Mouse (Mus musculus): ENCODE measurements around the gene Krt80. TPM values are rescaled to one million over a fixed set of nuclear protein-coding genes. Genes with fewer than 3 reads are reported as not detected.

Krt80 gene
- polyA plus RNA-seq (2011; ENCODE audit: insufficient read depth, insufficient read length, low read depth, missing spikeins), result 1.1 and 1.6 TPM in 2 replicates

DNA sequence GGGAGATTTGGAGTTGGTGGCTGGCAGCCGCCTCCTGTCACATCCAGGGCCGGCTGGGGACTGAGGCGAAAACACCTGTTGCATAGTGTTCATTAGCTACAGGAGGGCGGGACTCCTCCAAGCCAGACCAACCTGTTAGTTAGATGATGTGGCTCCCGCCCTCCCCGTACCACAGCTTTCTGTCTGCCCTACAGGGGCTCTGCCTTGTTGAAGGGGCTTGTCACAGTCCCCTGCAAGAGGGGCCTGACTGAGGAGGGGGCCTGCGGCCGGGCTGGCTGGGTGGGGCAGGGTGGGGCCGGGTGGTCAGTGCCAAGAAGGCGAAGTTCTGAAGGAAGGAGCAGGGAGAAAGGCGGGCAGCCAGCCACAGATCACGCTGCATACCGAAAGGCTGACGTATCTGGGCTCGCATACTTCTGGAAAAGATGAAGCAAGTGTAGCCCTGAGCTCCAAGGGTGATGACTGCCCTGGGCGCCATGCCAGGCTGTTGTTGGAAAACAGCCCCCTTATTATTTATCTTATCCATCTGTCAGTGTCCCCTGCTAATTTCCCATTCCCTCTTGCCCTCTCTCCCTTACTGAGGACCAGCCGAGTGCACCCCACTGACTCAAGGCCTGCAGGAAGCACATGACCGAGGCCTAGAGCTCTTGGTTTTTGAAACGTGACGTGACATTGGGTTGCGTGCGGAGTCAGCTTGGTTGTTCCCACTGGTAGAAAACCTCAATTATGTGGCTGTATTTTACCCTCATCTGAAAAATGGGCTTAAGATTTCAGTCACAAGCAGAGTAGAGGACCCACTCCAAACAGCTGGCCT, at the start of gene Krt80:
Gene Krt80 (minus strand): TSS at position 62 of the 811 bp plus-strand sequence.
- Histone ChIP-seq H3K36me3 (ENCODE audit: control insufficient read depth, insufficient read depth, low read length, poor library complexity, severe bottlenecking) (no peaks in the 10 kb centered on the region), H3K27ac (ENCODE audit: insufficient read depth, low read length) (no peak within 1 kb of the TSS), H3K27me3 (ENCODE audit: control insufficient read depth, insufficient read depth, low read length, poor library complexity, severe bottlenecking) (no peaks in the 10 kb centered on the region), H3K4me3 (ENCODE audit: low read depth, low read length) (no peak within 1 kb of the TSS), H3K4me1 (ENCODE audit: control insufficient read depth, insufficient read depth, low read length) (no peaks in the 10 kb centered on the region), H3K9me3 (replicated peaks; ENCODE audit: control insufficient read depth, insufficient read depth, low read length, poor library complexity, severe bottlenecking) (no peaks in the 10 kb centered on the region), H3K9ac (ENCODE audit: low read depth, poor library complexity, severe bottlenecking) (no peak within 1 kb of the TSS)
- TF ChIP-seq CTCF (IDR thresholded peaks at IDR 0.05; ENCODE audit: low read depth, low read length) (no peak), EP300 (IDR thresholded peaks at IDR 0.05; ENCODE audit: insufficient read depth, low read depth, low read length) (no peak), POLR2A (IDR thresholded peaks at IDR 0.05; ENCODE audit: insufficient read depth, low read length) (no peak)

DNA sequence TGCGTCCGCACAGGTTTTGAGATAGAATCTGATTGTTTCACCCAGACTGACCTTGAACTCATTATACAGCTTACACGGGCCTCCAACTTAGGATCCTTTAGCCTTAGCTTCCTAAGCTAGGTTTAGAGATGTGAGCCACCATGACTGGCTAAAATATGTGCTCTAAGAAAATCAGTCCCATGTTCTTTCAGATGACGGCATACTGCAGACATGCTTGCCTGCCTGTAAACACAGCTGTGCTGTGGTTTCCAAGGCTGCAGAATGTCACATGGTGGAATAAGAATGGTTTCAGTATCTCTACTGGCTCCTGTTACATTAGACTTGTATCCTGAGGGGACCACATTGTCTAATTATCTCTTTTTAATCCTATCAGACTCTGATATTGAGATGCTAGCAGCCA, 49.0 kb upstream of the Krt80 start:
- Histone ChIP-seq H3K4me1 (ENCODE audit: control insufficient read depth, insufficient read depth, low read length) (peaks cover 6% of the 10 kb centered on the region), H3K4me3 (ENCODE audit: low read depth, low read length) (no peak overlapping the region), H3K9ac (ENCODE audit: low read depth, poor library complexity, severe bottlenecking) (no peak overlapping the region), H3K27me3 (ENCODE audit: control insufficient read depth, insufficient read depth, low read length, poor library complexity, severe bottlenecking) (no peaks in the 10 kb centered on the region), H3K27ac (ENCODE audit: insufficient read depth, low read length) (no peak overlapping the region), H3K9me3 (replicated peaks; ENCODE audit: control insufficient read depth, insufficient read depth, low read length, poor library complexity, severe bottlenecking) (no peaks in the 10 kb centered on the region), H3K36me3 (ENCODE audit: control insufficient read depth, insufficient read depth, low read length, poor library complexity, severe bottlenecking) (no peaks in the 10 kb centered on the region)
- TF ChIP-seq POLR2A (IDR thresholded peaks at IDR 0.05; ENCODE audit: insufficient read depth, low read length), result no peak
- no peak for TF ChIP-seq CTCF (IDR thresholded peaks at IDR 0.05; ENCODE audit: low read depth, low read length)
- TF ChIP-seq EP300 (IDR thresholded peaks at IDR 0.05; ENCODE audit: insufficient read depth, low read depth, low read length), result no peak

DNA sequence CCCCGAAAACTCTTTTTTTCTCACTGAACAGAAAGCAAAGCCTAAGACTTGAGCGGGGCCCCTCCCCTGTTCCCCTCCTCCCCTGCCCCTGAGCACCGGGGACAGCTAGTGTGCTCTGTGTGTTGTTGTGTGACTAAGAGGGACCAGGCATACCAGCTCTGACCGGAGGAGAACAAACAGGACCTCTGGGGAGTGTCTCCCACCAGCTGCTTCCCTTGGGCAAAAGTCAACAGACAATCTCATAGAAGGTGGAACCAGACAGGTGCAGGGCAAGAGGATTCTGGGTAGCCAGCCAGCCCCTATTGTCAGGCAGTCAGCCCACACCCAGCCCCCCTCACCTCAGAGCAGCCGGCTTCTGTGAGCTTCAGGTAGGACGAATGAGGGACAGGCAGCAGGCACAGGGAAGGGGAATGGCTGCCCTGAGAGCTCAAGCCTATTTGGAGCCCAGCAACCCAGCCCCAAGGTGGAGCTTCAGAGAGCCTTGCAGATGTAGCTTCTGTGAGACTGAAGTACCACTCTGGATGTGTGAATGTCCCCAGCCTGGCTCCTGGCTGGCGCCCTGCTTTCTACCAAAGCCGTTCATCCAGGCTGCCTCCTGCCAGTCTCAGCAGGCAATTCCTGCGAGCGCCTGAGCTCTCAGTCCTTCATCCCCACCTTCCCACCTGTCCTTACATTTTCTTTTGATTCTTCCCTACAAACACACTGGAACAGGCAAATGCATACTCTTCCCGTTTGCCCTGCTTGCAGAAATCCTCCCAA, 45.0 kb upstream of the Krt80 start:
- no peaks in the 10 kb centered on the region for H3K36me3 ChIP-seq (ENCODE audit: control insufficient read depth, insufficient read depth, low read length, poor library complexity, severe bottlenecking)
- peaks cover 8% of the 10 kb centered on the region for H3K4me1 ChIP-seq (ENCODE audit: control insufficient read depth, insufficient read depth, low read length)
- H3K4me3 ChIP-seq (ENCODE audit: low read depth, low read length), result no peak overlapping the region
- no peaks in the 10 kb centered on the region; the same call in 1 of the 2 replicates for H3K27me3 ChIP-seq (ENCODE audit: control insufficient read depth, insufficient read depth, low read length, poor library complexity, severe bottlenecking)
- no peak overlapping the region for H3K9ac ChIP-seq (ENCODE audit: low read depth, poor library complexity, severe bottlenecking)
- no peak overlapping the region for H3K27ac ChIP-seq (ENCODE audit: insufficient read depth, low read length)
- no peaks in the 10 kb centered on the region for H3K9me3 ChIP-seq (replicated peaks; ENCODE audit: control insufficient read depth, insufficient read depth, low read length, poor library complexity, severe bottlenecking)
- TF ChIP-seq CTCF (IDR thresholded peaks at IDR 0.05; ENCODE audit: low read depth, low read length) (no peak), EP300 (IDR thresholded peaks at IDR 0.05; ENCODE audit: insufficient read depth, low read depth, low read length) (peak; percentile 89)

DNA sequence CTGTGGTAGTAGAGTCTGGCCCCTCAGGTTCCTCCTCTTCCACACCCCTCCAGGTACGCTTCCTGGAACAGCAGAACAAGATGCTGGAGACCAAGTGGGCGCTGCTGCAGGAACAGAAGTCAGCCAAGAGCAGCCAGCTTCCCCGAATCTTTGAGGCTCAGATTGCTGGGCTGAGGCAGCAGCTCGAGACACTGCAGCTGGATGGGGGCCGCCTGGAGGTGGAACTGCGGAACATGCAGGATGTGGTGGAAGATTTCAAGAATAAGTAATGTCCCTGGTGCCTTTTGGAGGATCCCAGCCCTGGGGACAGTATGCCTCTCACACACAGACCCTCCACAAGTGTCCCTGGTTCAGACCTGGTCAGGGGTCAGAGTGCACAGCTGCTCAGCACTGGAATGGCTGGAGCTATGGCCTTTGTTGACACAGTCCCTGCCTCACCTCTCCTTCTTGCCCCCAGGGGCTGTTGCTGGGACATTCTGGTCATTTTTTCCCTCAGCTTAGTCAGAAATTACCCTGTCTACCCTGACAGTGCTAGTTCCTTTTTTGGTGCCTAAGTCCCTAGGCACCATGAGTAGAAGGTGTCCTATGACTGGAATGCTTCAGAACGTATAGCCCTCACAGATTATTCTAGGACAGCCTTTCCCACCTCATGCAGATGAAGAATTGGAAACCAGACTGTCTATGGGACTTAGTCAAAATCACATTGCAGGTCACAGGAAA, 44.1 kb upstream of the Krt80 start:
- H3K9me3 ChIP-seq (replicated peaks; ENCODE audit: control insufficient read depth, insufficient read depth, low read length, poor library complexity, severe bottlenecking), result no peaks in the 10 kb centered on the region
- no peak overlapping the region for H3K4me3 ChIP-seq (ENCODE audit: low read depth, low read length)
- no peaks in the 10 kb centered on the region; the same call in 1 of the 2 replicates for H3K27me3 ChIP-seq (ENCODE audit: control insufficient read depth, insufficient read depth, low read length, poor library complexity, severe bottlenecking)
- TF ChIP-seq POLR2A (IDR thresholded peaks at IDR 0.05; ENCODE audit: insufficient read depth, low read length) (no peak), EP300 (IDR thresholded peaks at IDR 0.05; ENCODE audit: insufficient read depth, low read depth, low read length) (0 out of 2 replicates have a peak, but pooled peaks have one; percentile 56)
- H3K27ac ChIP-seq (ENCODE audit: insufficient read depth, low read length), result no peak overlapping the region
- peaks cover 8% of the 10 kb centered on the region for H3K4me1 ChIP-seq (ENCODE audit: control insufficient read depth, insufficient read depth, low read length)
- H3K9ac ChIP-seq (ENCODE audit: low read depth, poor library complexity, severe bottlenecking), result no peak overlapping the region
- no peaks in the 10 kb centered on the region for H3K36me3 ChIP-seq (ENCODE audit: control insufficient read depth, insufficient read depth, low read length, poor library complexity, severe bottlenecking)

DNA sequence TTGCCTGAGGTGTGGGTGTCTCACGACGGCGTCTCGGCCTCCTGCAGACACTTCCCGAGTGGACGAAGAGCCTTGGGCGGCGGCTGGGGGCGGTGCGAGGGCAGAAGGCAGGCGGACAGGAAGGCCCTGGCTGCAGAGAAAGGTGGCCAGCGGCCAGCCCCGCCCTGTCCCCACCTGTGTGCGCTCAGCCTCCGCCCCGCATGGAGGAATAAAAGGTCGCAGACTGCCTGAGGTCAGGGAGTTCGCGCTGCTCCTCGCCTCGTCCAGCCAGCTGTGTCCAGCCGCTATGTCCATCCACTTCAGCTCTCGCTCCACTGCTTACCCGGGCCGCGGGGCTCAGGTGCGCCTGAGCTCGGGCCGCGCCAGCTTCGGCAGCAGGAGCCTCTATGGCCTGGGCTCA, 42.2 kb upstream of the Krt80 start:
- Histone ChIP-seq H3K4me3 (ENCODE audit: low read depth, low read length) (peak overlapping the region; percentile 48), H3K4me1 (ENCODE audit: control insufficient read depth, insufficient read depth, low read length) (peaks cover 8% of the 10 kb centered on the region), H3K27ac (ENCODE audit: insufficient read depth, low read length) (no peak overlapping the region), H3K27me3 (ENCODE audit: control insufficient read depth, insufficient read depth, low read length, poor library complexity, severe bottlenecking) (no peaks in the 10 kb centered on the region; the same call in 1 of the 2 replicates), H3K9ac (ENCODE audit: low read depth, poor library complexity, severe bottlenecking) (peak overlapping the region; percentile 8; the same call in 1 of the 2 replicates), H3K36me3 (ENCODE audit: control insufficient read depth, insufficient read depth, low read length, poor library complexity, severe bottlenecking) (no peaks in the 10 kb centered on the region), H3K9me3 (replicated peaks; ENCODE audit: control insufficient read depth, insufficient read depth, low read length, poor library complexity, severe bottlenecking) (no peaks in the 10 kb centered on the region)
- no peak for TF ChIP-seq POLR2A (IDR thresholded peaks at IDR 0.05; ENCODE audit: insufficient read depth, low read length)
- TF ChIP-seq EP300 (IDR thresholded peaks at IDR 0.05; ENCODE audit: insufficient read depth, low read depth, low read length), result peak; percentile 58; the same call in 1 of the 2 replicates
